Mouse (Mus musculus) lung, postnatal 25 days (tissue): ENCODE data around the gene A730071L15Rik.

Source experiments
- DNase-seq: peaks from one replicate; pipeline ENCODE4 v3.0.0; 2022; ENCODE audit warnings: low spot score

The A730071L15Rik gene

GRCm38 (mm10) chr11:6183246-6183645 lies 16.6 kb upstream of the A730071L15Rik start:
- no peak for DNase-seq

- no peak for DNase-seq
Observed at GRCm38 (mm10) chr11:6184202-6184935, 15.5 kb upstream of the A730071L15Rik start.

GRCm38 (mm10) chr11:6187399-6187798 lies 12.4 kb upstream of the A730071L15Rik start:
- DNase-seq = no peak

- DNase-seq = peak; percentile 92
Observed at GRCm38 (mm10) chr11:6187878-6188277, 12.0 kb upstream of the A730071L15Rik start.

- no peak for DNase-seq
Observed at GRCm38 (mm10) chr11:6196780-6197179, 3.0 kb upstream of the A730071L15Rik start.

- DNase-seq = no peak
Observed at GRCm38 (mm10) chr11:6198449-6198848, 1.4 kb upstream of the A730071L15Rik start.

- peak; percentile 89 for DNase-seq
Observed at GRCm38 (mm10) chr11:6200087-6200569, 299 bp downstream of the A730071L15Rik start, which contains the start of gene Nudcd3. Gene Nudcd3, minus strand, starts transcription at chr11:6200415.

- DNase-seq = no peak
Observed at GRCm38 (mm10) chr11:6200570-6200969, 741 bp downstream of the A730071L15Rik start.

- no peak for DNase-seq
Observed at GRCm38 (mm10) chr11:6207090-6207489, 7.3 kb downstream of the A730071L15Rik start.

GRCm38 (mm10) chr11:6208158-6208557 lies 8.3 kb downstream of the A730071L15Rik start:
- no peak for DNase-seq

- DNase-seq = peak; percentile 36
Observed at GRCm38 (mm10) chr11:6216834-6217233, 17.0 kb downstream of the A730071L15Rik start.

- DNase-seq = no peak
Observed at GRCm38 (mm10) chr11:6218189-6218896, 18.5 kb downstream of the A730071L15Rik start.

GRCm38 (mm10) chr11:6219967-6220366 lies 20.1 kb downstream of the A730071L15Rik start:
- no peak for DNase-seq

GRCm38 (mm10) chr11:6222187-6222586 lies 22.4 kb downstream of the A730071L15Rik start:
- no peak for DNase-seq

- DNase-seq = no peak
Observed at GRCm38 (mm10) chr11:6224541-6225229, 24.9 kb downstream of the A730071L15Rik start.

GRCm38 (mm10) chr11:6230012-6230411 lies 30.2 kb downstream of the A730071L15Rik start, which contains the start of gene Npc1l1:
Gene Npc1l1, minus strand, starts transcription at chr11:6230143.
- DNase-seq = no peak

- no peak for DNase-seq
Observed at GRCm38 (mm10) chr11:6233025-6233424, 33.2 kb downstream of the A730071L15Rik start.

- DNase-seq = no peak
Observed at GRCm38 (mm10) chr11:6244707-6245106, 44.9 kb downstream of the A730071L15Rik start.
